Comparison of ENCODE assay signal across 24 mouse cellular contexts in genomic region chr2:79961421-79961820, GRCm38 (mm10).
"Had no signal": no experiment of that assay in that cellular context is flagged by ENCODE, and none has a peak within 500 bp of the region (broad histone marks: within the 10 kb centered on the region; RNA-seq: fewer than 3 reads in every experiment).

No protein-coding gene starts in this region.

- H3K27ac ChIP-seq: gastrocnemius, adult 2 months; heart, embryonic 10.5 days; hindbrain, embryonic 10.5 days; hindbrain, embryonic 12.5 days; hindbrain, embryonic 14.5 days; intestine, embryonic 15.5 days; layer of hippocampus, adult 2 months; left cerebral cortex, adult 2 months; limb, embryonic 10.5 days; limb, embryonic 12.5 days; liver, embryonic 13.5 days; liver, embryonic 15.5 days had no signal

- H3K9me3 ChIP-seq: heart, embryonic 10.5 days; hindbrain, embryonic 10.5 days; hindbrain, embryonic 12.5 days; intestine, embryonic 15.5 days; limb, embryonic 10.5 days; limb, embryonic 12.5 days; liver, embryonic 13.5 days; liver, embryonic 15.5 days had no signal

- H3K4me2 ChIP-seq: heart, embryonic 12.5 days; hindbrain, embryonic 12.5 days; hindbrain, embryonic 14.5 days; intestine, embryonic 15.5 days; limb, embryonic 12.5 days; liver, embryonic 13.5 days; liver, embryonic 15.5 days had no signal

- H3K36me3 ChIP-seq: heart, embryonic 10.5 days; heart, embryonic 12.5 days; hindbrain, embryonic 10.5 days; hindbrain, embryonic 12.5 days; intestine, embryonic 15.5 days; limb, embryonic 10.5 days; limb, embryonic 12.5 days; liver, embryonic 13.5 days; liver, embryonic 15.5 days had no signal

- ATAC-seq: forebrain, embryonic 16.5 days; hindbrain, embryonic 16.5 days; inflammation-experienced regulatory T-cells, adult 6 months; intestine, embryonic 15.5 days; intestine, postnatal 0 days; liver, postnatal 0 days had no signal

- DNase-seq: gastrocnemius, adult 2 months; gastrocnemius, postnatal 10 days; gastrocnemius, postnatal 25 days; heart, adult 18-20 months; heart, postnatal 10 days; heart, postnatal 4 days; liver; liver, embryonic 13.5 days; liver, postnatal 0 days had no signal

- H3K27me3 ChIP-seq: heart, embryonic 12.5 days; hindbrain, embryonic 12.5 days; intestine, embryonic 15.5 days; limb, embryonic 12.5 days; liver, embryonic 13.5 days; liver, embryonic 15.5 days had no signal

- H3K4me3 ChIP-seq: gastrocnemius, adult 2 months; heart, embryonic 10.5 days; heart, embryonic 12.5 days; hindbrain, embryonic 10.5 days; hindbrain, embryonic 12.5 days; intestine, embryonic 15.5 days; layer of hippocampus, adult 2 months; left cerebral cortex, adult 2 months; limb, embryonic 10.5 days; limb, embryonic 12.5 days; liver, embryonic 13.5 days; liver, embryonic 15.5 days had no signal

- H3K4me1 ChIP-seq: hindbrain, embryonic 10.5 days; hindbrain, embryonic 12.5 days; intestine, embryonic 15.5 days; limb, embryonic 10.5 days; limb, embryonic 12.5 days; liver, embryonic 13.5 days; liver, embryonic 15.5 days had no signal

- H3K9ac ChIP-seq: heart, embryonic 12.5 days; hindbrain, embryonic 12.5 days; hindbrain, embryonic 14.5 days; intestine, embryonic 15.5 days; limb, embryonic 12.5 days; liver, embryonic 13.5 days; liver, embryonic 15.5 days; liver, postnatal 0 days had no signal
